Mouse (Mus musculus): ENCODE measurements around the gene Vmn2r82. TPM values are rescaled to one million over a fixed set of nuclear protein-coding genes. Genes with fewer than 3 reads are reported as not detected.
A peak's percentile ranks its signal among the peaks of the same experiment; 100 is the strongest.
"Not testable (repeated sequence)": the region's sequence is repeated elsewhere in the genome, so short reads cannot be mapped to it uniquely, and the experiment has no call there.

Gene Vmn2r82
- not detected for total RNA-seq (2021)
- polyA plus RNA-seq (2012; rRNA removed): not detected in 2 replicates
- long read RNA-seq: 0 reads

GRCm38 (mm10) chr10:79356220-79356619 lies at the start of gene Vmn2r82:
Gene Vmn2r82 (plus strand): TSS chr10:79356520.
- intact Hi-C loops (cut with DNase I): loop anchor here (2.0 kb wide), 1 partner anchor 105 kb away; no protein-coding TSS in a partner anchor
- not testable (repeated sequence) for H3K36me3 ChIP-seq (ENCODE audit: control insufficient read depth, insufficient read depth, low read length); H3K9ac ChIP-seq (ENCODE audit: low read depth, low read length); H3K4me3 ChIP-seq; H3K4me1 ChIP-seq (ENCODE audit: control insufficient read depth, insufficient read depth, low read length); H3K79me2 ChIP-seq (replicated peaks; ENCODE audit: control insufficient read depth, insufficient read depth, low read length); H3K27ac ChIP-seq; DNase-seq; H3K27me3 ChIP-seq (ENCODE audit: control insufficient read depth, insufficient read depth, low read length)
- WGBS: 64% methylated on average over 4 of the region's 4 CpGs

GRCm38 (mm10) chr10:79322033-79322736 lies 34.1 kb upstream of the Vmn2r82 start:
- H3K9ac ChIP-seq (ENCODE audit: low read depth, low read length); H3K27me3 ChIP-seq (ENCODE audit: control insufficient read depth, insufficient read depth, low read length); H3K27ac ChIP-seq; DNase-seq; H3K4me1 ChIP-seq (ENCODE audit: control insufficient read depth, insufficient read depth, low read length); H3K4me3 ChIP-seq; H3K36me3 ChIP-seq (ENCODE audit: control insufficient read depth, insufficient read depth, low read length); H3K79me2 ChIP-seq (replicated peaks; ENCODE audit: control insufficient read depth, insufficient read depth, low read length); intact Hi-C loops (cut with DNase I): not testable (repeated sequence)
- 6% methylated on average over 16 of the region's 16 CpGs for WGBS

- DNase-seq: no peak
- H3K36me3 ChIP-seq (ENCODE audit: control insufficient read depth, insufficient read depth, low read length): no peaks in the 10 kb centered on the region
- intact Hi-C loops (cut with DNase I): no loop called here
- no peak overlapping the region for H3K27ac ChIP-seq
- H3K4me3 ChIP-seq: no peak overlapping the region
- H3K79me2 ChIP-seq (replicated peaks; ENCODE audit: control insufficient read depth, insufficient read depth, low read length): no peaks in the 10 kb centered on the region
- no peak overlapping the region for H3K9ac ChIP-seq (ENCODE audit: low read depth, low read length)
- TF ChIP-seq EP300 (IDR thresholded peaks at IDR 0.05; ENCODE audit: insufficient read depth, low read depth, low read length): no peak
- TF ChIP-seq CTCF (IDR thresholded peaks at IDR 0.05): no peak
- H3K27me3 ChIP-seq (ENCODE audit: control insufficient read depth, insufficient read depth, low read length): no peaks in the 10 kb centered on the region
- no peaks in the 10 kb centered on the region for H3K4me1 ChIP-seq (ENCODE audit: control insufficient read depth, insufficient read depth, low read length)
Measured at GRCm38 (mm10) chr10:79322737-79323086, 33.6 kb upstream of the Vmn2r82 start.

- H3K36me3 ChIP-seq (ENCODE audit: control insufficient read depth, insufficient read depth, low read length); H3K27me3 ChIP-seq (ENCODE audit: control insufficient read depth, insufficient read depth, low read length); H3K9ac ChIP-seq (ENCODE audit: low read depth, low read length); H3K79me2 ChIP-seq (replicated peaks; ENCODE audit: control insufficient read depth, insufficient read depth, low read length); intact Hi-C loops (cut with DNase I); H3K27ac ChIP-seq; H3K4me1 ChIP-seq (ENCODE audit: control insufficient read depth, insufficient read depth, low read length); H3K4me3 ChIP-seq; DNase-seq: not testable (repeated sequence)
- WGBS: 75% methylated on average over 8 of the region's 8 CpGs
Measured at GRCm38 (mm10) chr10:79399946-79400700, 43.8 kb downstream of the Vmn2r82 start.

- intact Hi-C loops (cut with DNase I): no loop called here
- no peaks in the 10 kb centered on the region for H3K79me2 ChIP-seq (replicated peaks; ENCODE audit: control insufficient read depth, insufficient read depth, low read length)
- no peaks in the 10 kb centered on the region for H3K36me3 ChIP-seq (ENCODE audit: control insufficient read depth, insufficient read depth, low read length)
- no peaks in the 10 kb centered on the region for H3K27me3 ChIP-seq (ENCODE audit: control insufficient read depth, insufficient read depth, low read length)
- no peak overlapping the region for H3K27ac ChIP-seq
- no peak for TF ChIP-seq EP300 (IDR thresholded peaks at IDR 0.05; ENCODE audit: insufficient read depth, low read depth, low read length)
- no peak overlapping the region for H3K4me3 ChIP-seq
- 77% methylated on average over 24 of the region's 24 CpGs for WGBS
- peak in 1 of 2 experiments; percentile 20 for DNase-seq
- H3K4me1 ChIP-seq (ENCODE audit: control insufficient read depth, insufficient read depth, low read length): no peaks in the 10 kb centered on the region
- no peak overlapping the region for H3K9ac ChIP-seq (ENCODE audit: low read depth, low read length)
Measured at GRCm38 (mm10) chr10:79417142-79417771, 60.9 kb downstream of the Vmn2r82 start.

GRCm38 (mm10) chr10:79417772-79418170 lies 61.5 kb downstream of the Vmn2r82 start:
- intact Hi-C loops (cut with DNase I); H3K4me1 ChIP-seq (ENCODE audit: control insufficient read depth, insufficient read depth, low read length); H3K36me3 ChIP-seq (ENCODE audit: control insufficient read depth, insufficient read depth, low read length); H3K27me3 ChIP-seq (ENCODE audit: control insufficient read depth, insufficient read depth, low read length); H3K4me3 ChIP-seq; H3K9ac ChIP-seq (ENCODE audit: low read depth, low read length); DNase-seq; H3K27ac ChIP-seq; H3K79me2 ChIP-seq (replicated peaks; ENCODE audit: control insufficient read depth, insufficient read depth, low read length): not testable (repeated sequence)
- WGBS: 78% methylated on average over 6 of the region's 6 CpGs

GRCm38 (mm10) chr10:79435141-79435820 lies 79.0 kb downstream of the Vmn2r82 start:
- H3K36me3 ChIP-seq (ENCODE audit: control insufficient read depth, insufficient read depth, low read length); H3K79me2 ChIP-seq (replicated peaks; ENCODE audit: control insufficient read depth, insufficient read depth, low read length); H3K4me3 ChIP-seq; H3K9ac ChIP-seq (ENCODE audit: low read depth, low read length); intact Hi-C loops (cut with DNase I); DNase-seq; H3K27ac ChIP-seq; H3K27me3 ChIP-seq (ENCODE audit: control insufficient read depth, insufficient read depth, low read length); H3K4me1 ChIP-seq (ENCODE audit: control insufficient read depth, insufficient read depth, low read length): not testable (repeated sequence)
- WGBS: 82% methylated on average over 23 of the region's 23 CpGs
